Mouse (Mus musculus) myocyte (in vitro differentiated cells): ENCODE data around the gene Gm9789.

Source experiments
- MYOD1 ChIP-seq, 3 experiments: IDR thresholded peaks; one replicate each; pipeline ENCODE4 v1.6.1; 2011; ENCODE audit warnings: control low read depth in 2 of 3, low read depth in 2 of 3, mild to moderate bottlenecking in 2 of 3, moderate library complexity in 1 of 3; ENCODE audit not compliant: insufficient read length in 2 of 3, control insufficient read depth in 1 of 3
- MYOG ChIP-seq, 3 experiments: IDR thresholded peaks; one replicate each; pipeline ENCODE4 v1.6.1; 2011; ENCODE audit warnings: control low read depth in 2 of 3, low read depth in 2 of 3, mild to moderate bottlenecking in 2 of 3; ENCODE audit not compliant: insufficient read length in 2 of 3, control insufficient read depth in 1 of 3, insufficient read depth in 1 of 3
- POLR2A ChIP-seq: IDR thresholded peaks from one replicate; pipeline ENCODE4 v1.6.1; 2011; ENCODE audit warnings: low read depth, mild to moderate bottlenecking, control low read depth, moderate library complexity; ENCODE audit not compliant: insufficient read length
- POLR2AphosphoS2 ChIP-seq: IDR thresholded peaks from one replicate; pipeline ENCODE4 v1.6.1; 2011; ENCODE audit warnings: low read depth, control low read depth; ENCODE audit not compliant: insufficient read length

DNA sequence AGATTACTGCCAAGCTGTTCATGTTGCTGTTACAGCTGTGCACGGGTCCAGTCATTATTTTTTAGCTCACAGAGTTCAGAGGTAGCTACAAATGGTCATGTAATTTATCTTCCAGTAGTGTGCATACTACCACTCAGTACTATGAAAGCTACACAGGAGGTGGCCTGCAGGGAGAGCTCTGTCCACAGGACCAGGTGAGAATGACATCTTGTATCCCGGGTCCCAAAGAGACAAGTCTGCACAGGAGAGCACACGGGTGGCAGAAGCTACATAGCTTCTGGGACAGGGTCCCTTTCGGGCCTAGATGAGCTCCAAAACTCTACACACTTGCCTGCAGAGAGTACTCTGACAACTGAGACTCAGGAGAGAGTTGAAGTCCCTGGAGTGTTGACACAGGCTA is 30.9 kb downstream of the Gm9789 start:
- TF ChIP-seq POLR2A (no peak), POLR2AphosphoS2 (no peak), MYOG (IDR thresholded peaks at IDR 0.05; ENCODE audit: control insufficient read depth in 1 of 3, insufficient read depth in 1 of 3, insufficient read length in 2 of 3, low read depth in 2 of 3) (no peak), MYOD1 (IDR thresholded peaks at IDR 0.05; ENCODE audit: control insufficient read depth in 1 of 3, insufficient read length in 2 of 3, low read depth in 2 of 3) (no peak)
